Mouse (Mus musculus) ES-E14 (cell line): ENCODE data around the gene Luc7l3. TPM values are rescaled to one million over a fixed set of nuclear protein-coding genes. Genes with fewer than 3 reads are reported as not detected.

Source experiments
- DNase-seq: peaks from one replicate; pipeline ENCODE4 v3.0.0-alpha.2; 2013; ENCODE audit warnings: low read depth, low spot score
- H3K27ac ChIP-seq: 2 replicates; pipeline ENCODE4 v1.5.1; 2012; ENCODE audit warnings: low read depth, mild to moderate bottlenecking, low read length, moderate library complexity, mixed read lengths; ENCODE audit not compliant: poor library complexity, insufficient read depth, severe bottlenecking
- H3K36me3 ChIP-seq: 2 replicates; pipeline ENCODE4 v1.6.1; 2012; ENCODE audit warnings: mild to moderate bottlenecking, low read length, moderate library complexity, mixed read lengths; ENCODE audit not compliant: control insufficient read depth, poor library complexity, insufficient read depth, severe bottlenecking
- H3K4me1 ChIP-seq, 2 experiments: fragments of 150-350 bp in 1 of 2; sonication (generic) in 1 of 2; 2 replicates each; pipeline ENCODE4 v1.6.1; 2012; ENCODE audit warnings: low read length in 2 of 2, mild to moderate bottlenecking in 1 of 2, mixed read lengths in 1 of 2; ENCODE audit not compliant: control insufficient read depth in 2 of 2, insufficient read depth in 2 of 2, poor library complexity in 1 of 2
- H3K4me3 ChIP-seq, 2 experiments: fragments of 150-350 bp in 1 of 2; sonication (generic) in 1 of 2; 2 replicates each; pipeline ENCODE4 v1.5.1; 2012; ENCODE audit warnings: low read length in 2 of 2, low read depth in 1 of 2, mild to moderate bottlenecking in 1 of 2, mixed read lengths in 1 of 2; ENCODE audit not compliant: insufficient read depth in 1 of 2, poor library complexity in 1 of 2, severe bottlenecking in 1 of 2
- H3K9ac ChIP-seq: 2 replicates; pipeline ENCODE4 v1.6.1; 2012; ENCODE audit warnings: low read depth, mild to moderate bottlenecking, low read length, mixed read lengths; ENCODE audit not compliant: poor library complexity, insufficient read depth, severe bottlenecking
- H3K9me3 ChIP-seq: fragments of 150-350 bp; sonication (generic); 2 replicates; pipeline ENCODE4 v1.6.1; 2012; ENCODE audit warnings: low read depth, mild to moderate bottlenecking, low read length; ENCODE audit not compliant: control insufficient read depth, insufficient read depth
- CHD2 ChIP-seq: IDR thresholded peaks from 2 replicates; pipeline ENCODE4 v1.6.1; 2014; ENCODE audit warnings: mild to moderate bottlenecking, low read depth, low read length, inconsistent platforms
- HCFC1 ChIP-seq: IDR thresholded peaks from 2 replicates; pipeline ENCODE4 v1.6.1; 2012; ENCODE audit warnings: low read length, inconsistent platforms, borderline replicate concordance; ENCODE audit not compliant: insufficient read depth
- MAFK ChIP-seq: IDR thresholded peaks from 2 replicates; pipeline ENCODE4 v1.6.1; 2014; ENCODE audit warnings: mild to moderate bottlenecking, low read depth, low read length, inconsistent platforms; ENCODE audit not compliant: insufficient read depth
- ZC3H11A ChIP-seq: IDR thresholded peaks from 2 replicates; pipeline ENCODE4 v1.6.1; 2012; ENCODE audit warnings: low read depth, mild to moderate bottlenecking, inconsistent platforms, low read length, borderline replicate concordance
- ZNF384 ChIP-seq: IDR thresholded peaks from 2 replicates; pipeline ENCODE4 v1.6.1; 2012; ENCODE audit warnings: low read depth, low read length, inconsistent platforms
- in situ Hi-C, 2 experiments: fragments of 600-800 bp; cut with MboI; formaldehyde crosslinking; loops; one replicate each; pipeline ENCODE4 v1.15.1; 2025; ENCODE audit warnings: low sequenced_read_pairs in 2 of 2, inconsistent platforms in 1 of 2; ENCODE audit not compliant: unreplicated experiment in 2 of 2
- total RNA-seq: library from RNA; depleted of rRNA; stranded (reverse); fragments of 300-350 nt; gene quantifications from 2 replicates; pipeline ENCODE4 v1.2.3, GENCODE M21; 2012; rRNA removed

The Luc7l3 gene
- total RNA-seq, 1 experiment, result 66.8 TPM

GRCm38 (mm10) chr11:94243422-94244180 lies 78.2 kb downstream of the Luc7l3 start:
- no peaks in the 10 kb centered on the region for H3K9me3 ChIP-seq
- no peak for DNase-seq
- in situ Hi-C loops, result no loop called here
- H3K4me1 ChIP-seq, result peaks cover 8 to 10% of the 10 kb centered on the region in 2 experiments; a peak in 2 of 4 replicates
- H3K9ac ChIP-seq, result no peak overlapping the region
- H3K36me3 ChIP-seq, result no peaks in the 10 kb centered on the region
- no peak overlapping the region for H3K27ac ChIP-seq
- TF ChIP-seq HCFC1 (no peak), CHD2 (no peak), ZC3H11A (no peak), MAFK (no peak), ZNF384 (no peak)
- peak overlapping the region; percentile 11 to 22; a peak in 3 of 4 replicates for H3K4me3 ChIP-seq

DNA sequence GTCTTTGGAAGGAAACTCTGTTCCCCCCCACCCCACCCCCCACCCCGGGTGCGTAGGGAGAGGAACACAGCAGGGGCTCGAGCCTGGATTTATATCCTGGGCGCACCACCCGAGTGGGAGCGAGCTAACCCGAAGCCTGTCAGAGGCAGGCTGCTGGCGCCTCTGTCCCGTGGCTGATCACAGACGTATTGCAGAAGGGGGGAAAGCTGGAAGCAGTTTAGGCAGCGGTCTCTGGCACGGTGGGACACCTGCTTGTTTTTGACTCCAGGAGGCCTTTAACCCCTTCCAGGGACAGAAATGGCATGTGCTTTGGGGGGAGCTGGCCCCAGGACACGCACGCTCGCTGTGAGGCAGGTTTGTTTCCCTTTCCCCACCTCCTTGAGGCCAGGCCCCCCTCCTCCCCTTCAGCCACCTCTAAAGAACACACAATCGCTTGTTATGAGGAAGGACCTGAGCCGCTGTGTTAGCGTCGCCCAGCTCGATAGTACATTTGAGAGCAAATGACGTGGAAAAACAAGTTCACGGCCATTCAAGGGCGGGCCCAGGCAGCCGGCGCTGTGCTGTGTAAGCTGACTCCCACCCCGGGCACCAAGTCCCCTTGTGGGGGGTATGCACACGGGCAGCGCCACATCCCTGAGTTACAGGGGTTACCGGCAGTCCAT lies 78.9 kb downstream of the Luc7l3 start:
- DNase-seq, result no peak
- H3K9ac ChIP-seq, result no peak overlapping the region

GRCm38 (mm10) chr11:94239706-94240105 lies 82.1 kb downstream of the Luc7l3 start:
- Histone ChIP-seq H3K9me3 (no peaks in the 10 kb centered on the region), H3K36me3 (no peaks in the 10 kb centered on the region), H3K4me1 (peaks cover 5 to 8% of the 10 kb centered on the region in 2 experiments; a peak in 2 of 4 replicates), H3K9ac (no peak overlapping the region), H3K4me3 (no peak overlapping the region), H3K27ac (no peak overlapping the region)
- TF ChIP-seq HCFC1, result no peak
- no peak for TF ChIP-seq ZC3H11A
- no peak for TF ChIP-seq CHD2
- TF ChIP-seq ZNF384, result no peak
- no peak for TF ChIP-seq MAFK
- in situ Hi-C loops, result no loop called here
- DNase-seq, result no peak

More for the DNA sequence above, 78.9 kb downstream of the Luc7l3 start:
- in situ Hi-C loops, result no loop called here
- TF ChIP-seq CHD2 (no peak), HCFC1 (no peak), ZC3H11A (no peak), ZNF384 (no peak), MAFK (no peak)
- peak overlapping the region; percentile 11 to 22 for H3K4me3 ChIP-seq
- H3K9me3 ChIP-seq, result no peaks in the 10 kb centered on the region
- no peak overlapping the region for H3K27ac ChIP-seq
- H3K4me1 ChIP-seq, result peaks cover 8 to 10% of the 10 kb centered on the region in 2 experiments; a peak in 2 of 4 replicates
- H3K36me3 ChIP-seq, result no peaks in the 10 kb centered on the region

DNA sequence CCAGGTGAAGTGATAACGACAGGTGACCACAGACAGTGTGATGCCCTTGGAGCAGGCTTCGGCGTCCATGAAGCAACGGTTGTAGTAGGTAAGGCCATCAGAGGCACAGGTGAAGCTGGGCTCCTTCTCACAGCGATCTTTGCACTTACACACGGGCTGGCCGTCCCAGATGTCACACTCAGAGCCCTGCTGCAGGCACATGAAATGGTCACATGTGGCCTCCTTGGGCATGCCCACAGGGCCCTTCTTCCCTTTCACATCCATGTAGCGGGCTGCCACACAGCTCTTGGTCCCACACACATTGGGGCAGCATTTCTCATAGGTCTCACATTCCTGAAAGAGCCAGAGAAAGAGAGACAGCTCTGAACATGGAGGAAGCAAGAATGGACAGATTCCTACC lies 83.0 kb downstream of the Luc7l3 start:
- no peaks in the 10 kb centered on the region for H3K36me3 ChIP-seq
- no peak overlapping the region for H3K9ac ChIP-seq
- no peak overlapping the region for H3K4me3 ChIP-seq
- H3K9me3 ChIP-seq, result no peaks in the 10 kb centered on the region
- DNase-seq, result no peak
- TF ChIP-seq HCFC1 (no peak), CHD2 (no peak), ZC3H11A (no peak), MAFK (no peak), ZNF384 (no peak)
- peaks cover 5 to 6% of the 10 kb centered on the region in 2 experiments; a peak in 2 of 4 replicates for H3K4me1 ChIP-seq
- no peak overlapping the region for H3K27ac ChIP-seq
- in situ Hi-C loops, result no loop called here

Other genes with a start within 250 kb of the Luc7l3 start
- 10.8 and 11.3 TPM in 2 replicates for gene Tob1, start 110.5 kb downstream of the Luc7l3 start, total RNA-seq
- gene Wfikkn2, start 76.0 kb downstream of the Luc7l3 start, total RNA-seq, result 0.31 and 0.53 TPM in 2 replicates
- 0.40 TPM in 1 of 2 replicates, not detected in the other for gene Gm21885, start 40.1 kb downstream of the Luc7l3 start, total RNA-seq
- gene Ankrd40, start 6.0 kb upstream of the Luc7l3 start, total RNA-seq, result 29.2 and 42.7 TPM in 2 replicates
- 0.79 and 1.5 TPM in 2 replicates for gene Abcc3, start 71.0 kb upstream of the Luc7l3 start, total RNA-seq
- 1.6 and 2.2 TPM in 2 replicates for gene Cacna1g, start 152.2 kb upstream of the Luc7l3 start, total RNA-seq
- 0.26 and 0.71 TPM in 2 replicates for gene Spata20, start 164.2 kb upstream of the Luc7l3 start, total RNA-seq
- gene Epn3, start 178.0 kb upstream of the Luc7l3 start, total RNA-seq, result 0.48 and 1.7 TPM in 2 replicates
- gene Mycbpap, start 199.8 kb upstream of the Luc7l3 start, total RNA-seq, result 0.45 and 0.48 TPM in 2 replicates
- 2.1 and 2.4 TPM in 2 replicates for gene Rsad1, start 227.3 kb upstream of the Luc7l3 start, total RNA-seq
- gene Chad, start 243.1 kb upstream of the Luc7l3 start, total RNA-seq, result 0.11 TPM in 1 of 2 replicates, not detected in the other